Comparison of ENCODE assay signal across 19 mouse cellular contexts in the genomic region with DNA sequence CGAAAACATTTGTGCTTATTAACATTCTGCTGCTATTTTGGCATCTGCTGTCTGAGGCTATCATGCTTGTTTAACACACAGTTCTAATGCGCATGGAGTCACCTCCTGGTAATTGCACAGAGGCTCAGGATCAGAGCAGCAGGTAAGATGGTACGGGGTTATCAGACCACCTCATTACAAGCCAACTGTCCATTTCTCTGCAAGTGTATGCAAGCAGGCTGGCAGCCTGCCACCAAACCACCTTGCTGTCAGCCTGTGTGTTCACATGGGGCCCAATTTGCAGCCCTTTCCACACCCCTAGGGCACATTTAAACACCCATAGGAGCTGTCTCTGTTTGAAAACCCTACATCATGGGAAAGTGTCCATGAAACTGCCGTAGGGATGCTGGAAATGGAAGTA.
A peak's percentile ranks its signal among the peaks of the same experiment; 100 is the strongest.
DNase-seq lines count a peak whose midpoint lies in the region; ATAC-seq lines count a peak whose summit lies in the region.
"Had no signal": no experiment of that assay in that cellular context is flagged by ENCODE, and none has a peak within 500 bp of the region (broad histone marks: within the 10 kb centered on the region; RNA-seq: fewer than 3 reads in every experiment).

No protein-coding gene starts in this region.

- 38% methylated on average over 4 of the region's 4 CpGs for WGBS in forebrain, embryonic 14.5 days
- WGBS in forebrain, embryonic 11.5 days = 76% methylated on average over 4 of the region's 4 CpGs
- 45% methylated on average over 4 of the region's 4 CpGs for WGBS in midbrain, embryonic 16.5 days

- ATAC-seq in forebrain, embryonic 14.5 days = peak; percentile 57; the same call in 1 of the 2 replicates
- ATAC-seq in forebrain, embryonic 11.5 days (replicated peaks; ENCODE audit: low FRiP score) = no peak
- peak; percentile 45; the same call in 1 of the 2 replicates for ATAC-seq in midbrain, embryonic 16.5 days
- ATAC-seq: lung, postnatal 0 days had no signal

- peak; percentile 4 for DNase-seq in adrenal gland, postnatal 25 days
- no peak for DNase-seq in adrenal gland, adult 2 months
- peak; percentile 61 for DNase-seq in forebrain, embryonic 14.5 days (ENCODE audit: low spot score)
- no peak for DNase-seq in forebrain, embryonic 11.5 days (ENCODE audit: low spot score)
- peak; percentile 6 for DNase-seq in layer of hippocampus, adult 11-12 months (ENCODE audit: low spot score)
- no peak for DNase-seq in layer of hippocampus, postnatal 10 days (ENCODE audit: low spot score in 2 of 2)
- no peak for DNase-seq in heart, postnatal 4 days
- DNase-seq: adrenal gland, adult 8-10 months; cerebellum, adult 11 months; gastrocnemius, postnatal 25 days; kidney, adult 2 months; kidney, postnatal 10 days; liver; thymus, postnatal 14 days had no signal

- H3K4me2 ChIP-seq in forebrain, embryonic 14.5 days (ENCODE audit: low read length) = no peak overlapping the region
- no peak overlapping the region for H3K4me2 ChIP-seq in forebrain, embryonic 11.5 days (ENCODE audit: low read depth, low read length, severe bottlenecking)
- no peak overlapping the region for H3K4me2 ChIP-seq in midbrain, embryonic 16.5 days (ENCODE audit: low read length)
- H3K4me2 ChIP-seq: embryonic facial prominence, embryonic 13.5 days; neural tube, embryonic 12.5 days had no signal

- H3K27me3 ChIP-seq in forebrain, embryonic 14.5 days (replicated peaks; ENCODE audit: control insufficient read depth, insufficient read depth, low read length) = no peaks in the 10 kb centered on the region
- no peaks in the 10 kb centered on the region for H3K27me3 ChIP-seq in forebrain, embryonic 11.5 days (ENCODE audit: control insufficient read depth, insufficient read depth, low read length)
- H3K27me3 ChIP-seq in midbrain, embryonic 16.5 days (ENCODE audit: control insufficient read depth, insufficient read depth, low read depth, low read length) = no peaks in the 10 kb centered on the region
- H3K27me3 ChIP-seq: embryonic facial prominence, embryonic 13.5 days; neural tube, embryonic 12.5 days had no signal

- peak overlapping the region; percentile 33; the same call in 1 of the 2 replicates for H3K27ac ChIP-seq in forebrain, embryonic 14.5 days (ENCODE audit: low read depth, low read length)
- H3K27ac ChIP-seq in forebrain, embryonic 11.5 days (ENCODE audit: low read depth, low read length) = no peak overlapping the region
- peak overlapping the region; percentile 30; the same call in 1 of the 2 replicates for H3K27ac ChIP-seq in midbrain, embryonic 16.5 days (ENCODE audit: low read length)
- H3K27ac ChIP-seq: embryonic facial prominence, embryonic 13.5 days; layer of hippocampus, adult 2 months; neural tube, embryonic 12.5 days had no signal

- H3K4me1 ChIP-seq in forebrain, embryonic 14.5 days (ENCODE audit: control insufficient read depth, insufficient read depth, low read length) = peaks cover 19% of the 10 kb centered on the region
- no peaks in the 10 kb centered on the region; the same call in 1 of the 2 replicates for H3K4me1 ChIP-seq in forebrain, embryonic 11.5 days (replicated peaks; ENCODE audit: control insufficient read depth, insufficient read depth, low read length)
- H3K4me1 ChIP-seq in midbrain, embryonic 16.5 days (ENCODE audit: control insufficient read depth, insufficient read depth, low read length) = peaks cover 10% of the 10 kb centered on the region

- no peak overlapping the region for H3K4me3 ChIP-seq in forebrain, embryonic 14.5 days (ENCODE audit: low read depth, low read length)
- no peak overlapping the region for H3K4me3 ChIP-seq in forebrain, embryonic 11.5 days (ENCODE audit: low read depth, low read length)
- no peak overlapping the region for H3K4me3 ChIP-seq in midbrain, embryonic 16.5 days (ENCODE audit: low read depth, low read length)
- H3K4me3 ChIP-seq: embryonic facial prominence, embryonic 13.5 days; layer of hippocampus, adult 2 months; neural tube, embryonic 12.5 days had no signal

- H3K36me3 ChIP-seq in forebrain, embryonic 14.5 days (ENCODE audit: control insufficient read depth, insufficient read depth, low read length) = no peaks in the 10 kb centered on the region
- H3K36me3 ChIP-seq in forebrain, embryonic 11.5 days (ENCODE audit: control insufficient read depth, insufficient read depth, low read length) = no peaks in the 10 kb centered on the region
- no peaks in the 10 kb centered on the region for H3K36me3 ChIP-seq in midbrain, embryonic 16.5 days (ENCODE audit: control insufficient read depth, insufficient read depth, low read length)
- H3K36me3 ChIP-seq: embryonic facial prominence, embryonic 13.5 days; neural tube, embryonic 12.5 days had no signal

- H3K9me3 ChIP-seq in forebrain, embryonic 14.5 days (replicated peaks; ENCODE audit: control insufficient read depth, low read length) = no peaks in the 10 kb centered on the region
- no peaks in the 10 kb centered on the region for H3K9me3 ChIP-seq in forebrain, embryonic 11.5 days (ENCODE audit: control insufficient read depth, low read length)
- H3K9me3 ChIP-seq in midbrain, embryonic 16.5 days (replicated peaks; ENCODE audit: control insufficient read depth, low read length, poor library complexity, severe bottlenecking) = no peaks in the 10 kb centered on the region
- H3K9me3 ChIP-seq: embryonic facial prominence, embryonic 13.5 days; neural tube, embryonic 12.5 days had no signal

- no peak overlapping the region for H3K9ac ChIP-seq in forebrain, embryonic 14.5 days (ENCODE audit: low read length)
- no peak overlapping the region for H3K9ac ChIP-seq in forebrain, embryonic 11.5 days (ENCODE audit: low read length)
- no peak overlapping the region for H3K9ac ChIP-seq in midbrain, embryonic 16.5 days (ENCODE audit: low read depth, low read length)
- H3K9ac ChIP-seq: embryonic facial prominence, embryonic 13.5 days; neural tube, embryonic 12.5 days had no signal

Comparison
In these comparisons a context has a peak if more than half of its experiments do, and no peak if none do; other contexts are left out.
1. DNase-seq: peak in adrenal gland, postnatal 25 days (single experiment), forebrain, embryonic 14.5 days (single experiment) and layer of hippocampus, adult 11-12 months (single experiment); none in adrenal gland, adult 2 months (single experiment), forebrain, embryonic 11.5 days (single experiment), layer of hippocampus, postnatal 10 days (0 of 2) and heart, postnatal 4 days (single experiment).